Mouse (Mus musculus) 3T3-L1 (cell line): ENCODE results near the gene Hmcn2.

Experiments
- DNase-seq: peaks from one replicate; pipeline ENCODE4 v3.0.0-alpha.2; 2015; ENCODE audit warnings: low read depth, low spot score

The Hmcn2 gene

GRCm38 (mm10) chr2:31382952-31383351 lies 68.7 kb downstream of the Hmcn2 start:
- DNase-seq, result peak; percentile 54

- no peak for DNase-seq
Measured at GRCm38 (mm10) chr2:31416968-31417367, 102.8 kb downstream of the Hmcn2 start.

- no peak for DNase-seq
Measured at GRCm38 (mm10) chr2:31418021-31418420, 103.8 kb downstream of the Hmcn2 start.

GRCm38 (mm10) chr2:31418571-31418970 lies 104.4 kb downstream of the Hmcn2 start:
- DNase-seq, result no peak

- peak; percentile 33 for DNase-seq
Measured at GRCm38 (mm10) chr2:31420914-31421313, 106.7 kb downstream of the Hmcn2 start.

GRCm38 (mm10) chr2:31422576-31422975 lies 108.4 kb downstream of the Hmcn2 start:
- DNase-seq, result no peak

GRCm38 (mm10) chr2:31431477-31431876 lies 117.3 kb downstream of the Hmcn2 start:
- DNase-seq, result no peak

GRCm38 (mm10) chr2:31434746-31435145 lies 120.5 kb downstream of the Hmcn2 start:
- no peak for DNase-seq

GRCm38 (mm10) chr2:31435567-31435966 lies 121.4 kb downstream of the Hmcn2 start:
- peak; percentile 92 for DNase-seq

- no peak for DNase-seq
Measured at GRCm38 (mm10) chr2:31437480-31438245, 123.4 kb downstream of the Hmcn2 start.

- DNase-seq, result no peak
Measured at GRCm38 (mm10) chr2:31439576-31439975, 125.4 kb downstream of the Hmcn2 start.

- peak; percentile 99 for DNase-seq
Measured at GRCm38 (mm10) chr2:31442480-31443160, 128.4 kb downstream of the Hmcn2 start.

GRCm38 (mm10) chr2:31446036-31446435 lies 131.8 kb downstream of the Hmcn2 start:
- DNase-seq, result peak; percentile 84

GRCm38 (mm10) chr2:31446456-31446855 lies 132.2 kb downstream of the Hmcn2 start:
- no peak for DNase-seq

- DNase-seq, result no peak
Measured at GRCm38 (mm10) chr2:31447536-31447935, 133.3 kb downstream of the Hmcn2 start.

GRCm38 (mm10) chr2:31448756-31449440 lies 134.7 kb downstream of the Hmcn2 start:
- peak; percentile 50 for DNase-seq

- DNase-seq, result peak; percentile 94
Measured at GRCm38 (mm10) chr2:31449441-31449815, 135.2 kb downstream of the Hmcn2 start.

GRCm38 (mm10) chr2:31449902-31450301 lies 135.7 kb downstream of the Hmcn2 start:
- DNase-seq, result no peak

GRCm38 (mm10) chr2:31450661-31451060 lies 136.4 kb downstream of the Hmcn2 start:
- DNase-seq, result no peak

- DNase-seq, result no peak
Measured at GRCm38 (mm10) chr2:31451530-31451929, 137.3 kb downstream of the Hmcn2 start.

GRCm38 (mm10) chr2:31453011-31453410 lies 138.8 kb downstream of the Hmcn2 start:
- DNase-seq, result no peak

- DNase-seq, result peak; percentile 74
Measured at GRCm38 (mm10) chr2:31453559-31454177, 139.5 kb downstream of the Hmcn2 start.
